18 mouse cellular contexts compared by ENCODE assay signal in the genomic region with DNA sequence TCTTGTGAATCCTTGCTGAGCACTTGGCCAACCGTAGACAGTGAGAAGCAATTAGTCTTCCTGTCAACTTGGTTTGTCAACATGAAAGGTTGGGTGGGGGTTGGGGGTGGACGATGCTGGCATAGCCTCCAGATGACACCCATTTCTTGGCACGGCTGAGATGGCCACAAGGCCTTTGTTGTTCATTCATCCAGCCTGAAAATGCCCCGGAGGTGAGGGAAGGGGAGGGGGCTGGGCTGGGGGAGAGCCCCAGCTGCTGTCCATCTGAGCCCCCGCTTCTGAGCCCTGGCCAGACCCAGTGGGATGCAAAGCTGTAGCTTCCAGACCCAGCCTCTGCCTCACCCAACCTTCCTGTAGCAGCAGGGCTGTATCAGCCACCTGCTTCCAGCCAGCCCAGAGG. TPM values are rescaled to one million over a fixed set of nuclear protein-coding genes. Genes with fewer than 3 reads are reported as not detected.
DNase-seq lines count a peak whose midpoint lies in the region; ATAC-seq lines count a peak whose summit lies in the region.
"Had no signal": no experiment of that assay in that cellular context is flagged by ENCODE, and none has a peak within 500 bp of the region (broad histone marks: within the 10 kb centered on the region; RNA-seq: fewer than 3 reads in every experiment).

No protein-coding gene starts in this region.

- H3K9ac ChIP-seq in forebrain, embryonic 11.5 days (ENCODE audit: low read length), result no peak overlapping the region
- H3K9ac ChIP-seq in hindbrain, embryonic 14.5 days, result no peak overlapping the region
- H3K9ac ChIP-seq in midbrain, embryonic 15.5 days, result no peak overlapping the region
- H3K9ac ChIP-seq: limb, embryonic 15.5 days had no signal

- H3K4me3 ChIP-seq in forebrain, embryonic 11.5 days (ENCODE audit: low read depth, low read length), result no peak overlapping the region
- no peak overlapping the region for H3K4me3 ChIP-seq in hindbrain, embryonic 14.5 days (replicated peaks; ENCODE audit: low read length)
- H3K4me3 ChIP-seq in midbrain, embryonic 15.5 days, result no peak overlapping the region
- H3K4me3 ChIP-seq: limb, embryonic 15.5 days had no signal

- peak; percentile 58 to 66 for DNase-seq in cerebellum, postnatal 14 days
- no peak for DNase-seq in cerebellum, adult 9-11 months
- DNase-seq in forebrain, embryonic 11.5 days (ENCODE audit: low spot score), result peak; percentile 50
- peak; percentile 58 for DNase-seq in hindbrain, embryonic 14.5 days (ENCODE audit: low spot score)
- no peak for DNase-seq in frontal cortex, postnatal 14 days (ENCODE audit: low spot score in 2 of 2)
- DNase-seq in adrenal gland, adult (ENCODE audit: inconsistent age in 2 of 2, low spot score in 1 of 2), result no peak
- no peak for DNase-seq in natural killer cell, adult 2 months (ENCODE audit: low spot score in 2 of 2)
- DNase-seq: adrenal gland, adult 8-10 months; cerebellum, postnatal 25 days; heart, adult 18-20 months; lung, adult 18-20 months; lung, postnatal 4 days; right cerebral cortex, adult 18-20 months had no signal

- 0 out of 2 replicates have a peak, but pooled peaks have one; percentile 44 for ATAC-seq in forebrain, embryonic 11.5 days (replicated peaks; ENCODE audit: low FRiP score)
- ATAC-seq in hindbrain, embryonic 14.5 days (ENCODE audit: low FRiP score), result peak; percentile 75; the same call in 1 of the 2 replicates
- peak; percentile 67; the same call in 1 of the 2 replicates for ATAC-seq in midbrain, embryonic 15.5 days (replicated peaks)
- ATAC-seq: intestine, embryonic 16.5 days; Patski had no signal

- H3K27ac ChIP-seq in forebrain, embryonic 11.5 days (ENCODE audit: low read depth, low read length), result no peak overlapping the region
- no peak overlapping the region for H3K27ac ChIP-seq in hindbrain, embryonic 14.5 days
- H3K27ac ChIP-seq in midbrain, embryonic 15.5 days, result no peak overlapping the region
- H3K27ac ChIP-seq: limb, embryonic 15.5 days; stomach, postnatal 0 days had no signal

- no peak overlapping the region for H3K4me2 ChIP-seq in forebrain, embryonic 11.5 days (ENCODE audit: low read depth, low read length, severe bottlenecking)
- no peak overlapping the region for H3K4me2 ChIP-seq in hindbrain, embryonic 14.5 days (replicated peaks)
- H3K4me2 ChIP-seq in midbrain, embryonic 15.5 days, result no peak overlapping the region
- H3K4me2 ChIP-seq: limb, embryonic 15.5 days had no signal

- H3K9me3 ChIP-seq in forebrain, embryonic 11.5 days (ENCODE audit: control insufficient read depth, low read length), result no peaks in the 10 kb centered on the region
- H3K9me3 ChIP-seq in hindbrain, embryonic 14.5 days (ENCODE audit: control insufficient read depth, low read length), result peaks cover 5% of the 10 kb centered on the region; the same call in 1 of the 2 replicates
- no peaks in the 10 kb centered on the region for H3K9me3 ChIP-seq in midbrain, embryonic 15.5 days
- H3K9me3 ChIP-seq: limb, embryonic 15.5 days had no signal

- H3K27me3 ChIP-seq in forebrain, embryonic 11.5 days (ENCODE audit: control insufficient read depth, insufficient read depth, low read length), result no peaks in the 10 kb centered on the region
- H3K27me3 ChIP-seq in hindbrain, embryonic 14.5 days (ENCODE audit: control insufficient read depth, insufficient read depth, low read length), result no peaks in the 10 kb centered on the region
- no peaks in the 10 kb centered on the region for H3K27me3 ChIP-seq in midbrain, embryonic 15.5 days (replicated peaks)
- H3K27me3 ChIP-seq: limb, embryonic 15.5 days had no signal

- H3K36me3 ChIP-seq in forebrain, embryonic 11.5 days (ENCODE audit: control insufficient read depth, insufficient read depth, low read length), result no peaks in the 10 kb centered on the region; the same call in 1 of the 2 replicates
- no peaks in the 10 kb centered on the region for H3K36me3 ChIP-seq in hindbrain, embryonic 14.5 days (replicated peaks; ENCODE audit: control insufficient read depth, insufficient read depth)
- no peaks in the 10 kb centered on the region for H3K36me3 ChIP-seq in midbrain, embryonic 15.5 days (replicated peaks)
- H3K36me3 ChIP-seq: limb, embryonic 15.5 days had no signal

- WGBS in forebrain, embryonic 11.5 days, result 50% methylated on average over 5 of the region's 5 CpGs
- 7% methylated on average over 5 of the region's 5 CpGs for WGBS in hindbrain, embryonic 14.5 days
- WGBS in midbrain, embryonic 15.5 days, result 30% methylated on average over 5 of the region's 5 CpGs

- H3K4me1 ChIP-seq in forebrain, embryonic 11.5 days (replicated peaks; ENCODE audit: control insufficient read depth, insufficient read depth, low read length), result no peaks in the 10 kb centered on the region; the same call in 1 of the 2 replicates
- H3K4me1 ChIP-seq in hindbrain, embryonic 14.5 days (replicated peaks; ENCODE audit: control insufficient read depth, insufficient read depth, low read length), result peaks cover 8% of the 10 kb centered on the region; the same call in 1 of the 2 replicates
- peaks cover 13% of the 10 kb centered on the region; the same call in 1 of the 2 replicates for H3K4me1 ChIP-seq in midbrain, embryonic 15.5 days

RNA-seq across cellular contexts. Expression of gene Axin2, which starts 38.2 kb away (rescaled TPM):
- polyA plus RNA-seq in forebrain, embryonic 11.5 days (2014; fragmentation: Nextera tagmentation; extraction: Ambion mirVana), result 20.9 and 23.9 TPM in 2 replicates
- polyA plus RNA-seq in hindbrain, embryonic 14.5 days (2014; fragmentation: Nextera tagmentation; extraction: Ambion mirVana), result 9.0 and 11.7 TPM in 2 replicates
- polyA plus RNA-seq in midbrain, embryonic 15.5 days (2015; fragmentation: Nextera tagmentation; extraction: Ambion mirVana), result 13.2 and 13.5 TPM in 2 replicates

Comparison
In these comparisons a context has a peak if more than half of its experiments do, and no peak if none do; other contexts are left out.
1. DNase-seq: peak in cerebellum, postnatal 14 days (2 of 2), forebrain, embryonic 11.5 days (single experiment) and hindbrain, embryonic 14.5 days (single experiment); none in cerebellum, adult 9-11 months (single experiment), frontal cortex, postnatal 14 days (0 of 2), adrenal gland, adult (0 of 2) and natural killer cell, adult 2 months (0 of 2).
2. Peak in every context shown above with its lines, with median percentiles within 50 percentile points of each other: ATAC-seq.